ENCODE assay signal across 10 mouse cellular contexts in genomic region chr5:131829248-131829647, GRCm38 (mm10).
A peak's percentile ranks its signal among the peaks of the same experiment; 100 is the strongest.
DNase-seq lines count a peak whose midpoint lies in the region; ATAC-seq and TF ChIP-seq lines count a peak whose summit lies in the region.
"Had no signal": no experiment of that assay in that cellular context is flagged by ENCODE, and none has a peak within 500 bp of the region (broad histone marks: within the 10 kb centered on the region; RNA-seq: fewer than 3 reads in every experiment).

No protein-coding gene starts in this region.

- H3K4me1 ChIP-seq in midbrain, embryonic 11.5 days (ENCODE audit: control insufficient read depth, insufficient read depth, low read length) = peaks cover 27% of the 10 kb centered on the region
- peaks cover 4% of the 10 kb centered on the region for H3K4me1 ChIP-seq in midbrain, postnatal 0 days (ENCODE audit: insufficient read depth, low read length)
- H3K4me1 ChIP-seq in brown adipose tissue, adult 24 weeks (ENCODE audit: control insufficient read depth, insufficient read depth, insufficient read length, low read length) = peaks cover 6% of the 10 kb centered on the region; the same call in 1 of the 2 replicates
- H3K4me1 ChIP-seq in stomach, embryonic 14.5 days (ENCODE audit: control insufficient read depth, insufficient read depth, low read length) = 0 out of 2 replicates have a peak, but pooled peaks cover 4% of the 10 kb centered on the region
- peaks cover 55% of the 10 kb centered on the region for H3K4me1 ChIP-seq in forebrain, embryonic 15.5 days

- H3K27me3 ChIP-seq in midbrain, embryonic 11.5 days (ENCODE audit: control insufficient read depth, insufficient read depth, low read length) = no peaks in the 10 kb centered on the region
- no peaks in the 10 kb centered on the region for H3K27me3 ChIP-seq in midbrain, postnatal 0 days (ENCODE audit: insufficient read depth, low read length)
- no peaks in the 10 kb centered on the region for H3K27me3 ChIP-seq in stomach, embryonic 14.5 days (ENCODE audit: control insufficient read depth, insufficient read depth, low read length)
- no peaks in the 10 kb centered on the region for H3K27me3 ChIP-seq in forebrain, embryonic 15.5 days
- H3K27me3 ChIP-seq: limb, embryonic 12.5 days had no signal

- intact Hi-C loops in heart, postnatal 36 days (cut with DNase I) = no loop called here

- no peak overlapping the region for H3K4me3 ChIP-seq in midbrain, embryonic 11.5 days (ENCODE audit: low read depth, low read length)
- H3K4me3 ChIP-seq in midbrain, postnatal 0 days (ENCODE audit: low read depth, low read length) = no peak overlapping the region
- no peak overlapping the region for H3K4me3 ChIP-seq in brown adipose tissue, adult 24 weeks (ENCODE audit: insufficient read depth, low read depth, low read length)
- no peak overlapping the region for H3K4me3 ChIP-seq in stomach, embryonic 14.5 days (ENCODE audit: low read depth, low read length)
- H3K4me3 ChIP-seq in forebrain, embryonic 15.5 days = no peak overlapping the region
- H3K4me3 ChIP-seq: limb, embryonic 12.5 days had no signal

- no peaks in the 10 kb centered on the region for H3K36me3 ChIP-seq in midbrain, embryonic 11.5 days (ENCODE audit: control insufficient read depth, insufficient read depth, low read length)
- no peaks in the 10 kb centered on the region for H3K36me3 ChIP-seq in midbrain, postnatal 0 days (ENCODE audit: insufficient read depth, low read length)
- no peaks in the 10 kb centered on the region for H3K36me3 ChIP-seq in stomach, embryonic 14.5 days (ENCODE audit: control insufficient read depth, insufficient read depth, low read length)
- H3K36me3 ChIP-seq in forebrain, embryonic 15.5 days = no peaks in the 10 kb centered on the region
- H3K36me3 ChIP-seq: limb, embryonic 12.5 days had no signal

- 66% methylated on average over 3 of the region's 3 CpGs for WGBS in midbrain, embryonic 11.5 days
- WGBS in midbrain, postnatal 0 days = 76% methylated on average over 3 of the region's 3 CpGs
- 38% methylated on average over 3 of the region's 3 CpGs for WGBS in stomach, embryonic 14.5 days
- 38% methylated on average over 3 of the region's 3 CpGs for WGBS in forebrain, embryonic 15.5 days

- H3K4me2 ChIP-seq in midbrain, embryonic 11.5 days = no peak overlapping the region
- H3K4me2 ChIP-seq in midbrain, postnatal 0 days (ENCODE audit: low read depth, low read length, poor library complexity, severe bottlenecking) = no peak overlapping the region
- H3K4me2 ChIP-seq in stomach, embryonic 14.5 days (replicated peaks; ENCODE audit: low read depth, low read length) = no peak overlapping the region
- no peak overlapping the region for H3K4me2 ChIP-seq in forebrain, embryonic 15.5 days (replicated peaks)
- H3K4me2 ChIP-seq: limb, embryonic 12.5 days had no signal

- no peak overlapping the region for H3K27ac ChIP-seq in midbrain, embryonic 11.5 days (ENCODE audit: low read depth, low read length)
- no peak overlapping the region for H3K27ac ChIP-seq in midbrain, postnatal 0 days (ENCODE audit: low read depth, low read length)
- peak overlapping the region; percentile 97 for H3K27ac ChIP-seq in brown adipose tissue, adult 24 weeks (replicated peaks; ENCODE audit: low read depth, low read length)
- no peak overlapping the region for H3K27ac ChIP-seq in stomach, embryonic 14.5 days (ENCODE audit: low read length)
- H3K27ac ChIP-seq in forebrain, embryonic 15.5 days (replicated peaks) = no peak overlapping the region
- H3K27ac ChIP-seq: limb, embryonic 12.5 days had no signal

- no peak overlapping the region for H3K9ac ChIP-seq in midbrain, embryonic 11.5 days (ENCODE audit: low read length)
- no peak overlapping the region for H3K9ac ChIP-seq in midbrain, postnatal 0 days (replicated peaks; ENCODE audit: low read length, poor library complexity, severe bottlenecking)
- H3K9ac ChIP-seq in stomach, embryonic 14.5 days (replicated peaks; ENCODE audit: low read depth, low read length) = no peak overlapping the region
- H3K9ac ChIP-seq in forebrain, embryonic 15.5 days (replicated peaks) = no peak overlapping the region
- H3K9ac ChIP-seq: limb, embryonic 12.5 days had no signal

- no peak for TF ChIP-seq CTCF in midbrain, postnatal 0 days (IDR thresholded peaks at IDR 0.05)

- peak; percentile 35 for DNase-seq in midbrain, embryonic 11.5 days (ENCODE audit: low spot score, missing footprints)
- DNase-seq in midbrain, postnatal 0 days (ENCODE audit: low spot score) = no peak
- DNase-seq in heart, postnatal 36 days = peak; percentile 13 to 15
- no peak for DNase-seq in retina, postnatal 1 day
- no peak for DNase-seq in cerebellum, adult 11 months
- DNase-seq: midbrain, embryonic 14.5 days had no signal

- ATAC-seq in midbrain, embryonic 11.5 days (ENCODE audit: low FRiP score) = no peak
- no peak for ATAC-seq in midbrain, postnatal 0 days (ENCODE audit: low FRiP score)
- ATAC-seq in stomach, embryonic 14.5 days (ENCODE audit: insufficient number of reproducible peaks, insufficient read depth, low FRiP score, low read depth) = peak; percentile 53; the same call in 1 of the 2 replicates
- no peak for ATAC-seq in forebrain, embryonic 15.5 days (replicated peaks)

- H3K9me3 ChIP-seq in midbrain, embryonic 11.5 days (ENCODE audit: control insufficient read depth, low read length) = no peaks in the 10 kb centered on the region
- no peaks in the 10 kb centered on the region for H3K9me3 ChIP-seq in midbrain, postnatal 0 days (ENCODE audit: low read length)
- no peaks in the 10 kb centered on the region for H3K9me3 ChIP-seq in stomach, embryonic 14.5 days (ENCODE audit: control insufficient read depth, low read depth, low read length)
- H3K9me3 ChIP-seq in forebrain, embryonic 15.5 days = no peaks in the 10 kb centered on the region
- H3K9me3 ChIP-seq: limb, embryonic 12.5 days had no signal

Comparison
In these comparisons a context has a peak if more than half of its experiments do, and no peak if none do; other contexts are left out.
1. DNase-seq: peak in midbrain, embryonic 11.5 days (single experiment) and heart, postnatal 36 days (2 of 2); none in midbrain, postnatal 0 days (single experiment), retina, postnatal 1 day (single experiment) and cerebellum, adult 11 months (single experiment).